Mouse (Mus musculus) stomach, postnatal 0 days (tissue): ENCODE data around the gene E2f6.

ENCODE experiments used
- CTCF ChIP-seq: IDR thresholded peaks from 2 replicates; pipeline ENCODE4 v1.5.1; 2016; ENCODE audit warnings: antibody characterized with exemption, low read depth, mild to moderate bottlenecking, moderate library complexity
- EP300 ChIP-seq: optimal IDR thresholded peaks from 2 replicates; pipeline ENCODE3; 2016; ENCODE audit warnings: antibody characterized with exemption

DNA sequence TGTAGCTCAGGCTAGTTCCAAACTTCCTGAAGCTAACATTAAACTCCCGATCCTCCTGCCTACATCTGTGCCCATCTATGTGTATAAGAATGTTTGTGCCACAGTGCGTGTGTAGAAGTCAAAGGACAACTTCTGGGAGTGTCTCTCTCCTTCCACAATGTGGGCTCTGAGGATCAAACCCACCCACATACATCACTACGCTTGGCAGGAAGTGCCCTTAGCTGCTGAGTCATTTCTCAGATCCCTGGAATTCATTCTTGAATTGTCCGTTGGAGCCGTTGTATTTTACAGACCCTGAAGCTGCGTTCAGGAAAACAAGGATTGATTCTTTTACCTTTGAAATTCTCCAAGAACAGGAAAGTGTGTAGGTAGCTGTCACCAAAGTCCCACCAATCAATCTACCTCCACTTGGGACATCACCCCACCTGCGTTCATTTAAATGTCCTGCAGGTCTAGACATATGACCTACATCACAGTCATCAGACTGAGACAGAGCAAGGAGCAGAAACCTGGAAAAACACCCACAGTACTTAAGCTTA, 62.2 kb downstream of the E2f6 start:
- TF ChIP-seq EP300 (no peak), CTCF (no peak)
